Mouse (Mus musculus) heart, postnatal 0 days (tissue): ENCODE measurements at regions not wholly inside any gene's neighbourhood (a gene's known extent, or its start where the extent isn't known, plus 50 kb on each side); places are given as distances from the start of the nearest gene placed in this dataset.

Experiments used
- ATAC-seq: fragments of 200-750 bp; cut with Nextera tagmentation; 2 replicates; pipeline ENCODE4 v1.8.0; 2017; ENCODE audit warnings: low read depth, moderate number of reproducible peaks, moderate library complexity; ENCODE audit not compliant: insufficient read depth
- DNase-seq: peaks from one replicate; pipeline ENCODE4 v3.0.0-alpha.2; 2016; ENCODE audit warnings: low spot score
- H3K27ac ChIP-seq: fragments of 300-500 bp; sonication (generic); 2 replicates; pipeline ENCODE4 v1.5.1; 2014; ENCODE audit warnings: low read depth, mild to moderate bottlenecking
- H3K27me3 ChIP-seq: fragments of 300-500 bp; sonication (generic); 2 replicates; pipeline ENCODE4 v1.6.1; 2014; ENCODE audit warnings: low read length, mixed read lengths; ENCODE audit not compliant: control insufficient read depth, insufficient read depth
- H3K36me3 ChIP-seq: fragments of 300-500 bp; sonication (generic); replicated peaks from 2 replicates; pipeline ENCODE4 v1.6.1; 2014; ENCODE audit warnings: low read length, mixed read lengths; ENCODE audit not compliant: control insufficient read depth, insufficient read depth
- H3K4me1 ChIP-seq: fragments of 300-500 bp; sonication (generic); 2 replicates; pipeline ENCODE4 v1.6.1; 2014; ENCODE audit warnings: antibody characterized with exemption; ENCODE audit not compliant: control insufficient read depth, insufficient read depth
- H3K4me2 ChIP-seq: fragments of 300-500 bp; sonication (generic); 2 replicates; pipeline ENCODE4 v1.6.1; 2014; ENCODE audit warnings: low read depth, mild to moderate bottlenecking, low read length, moderate library complexity
- H3K4me3 ChIP-seq: fragments of 300-500 bp; sonication (generic); 2 replicates; pipeline ENCODE4 v1.5.1; 2014; ENCODE audit warnings: low read depth, low read length
- H3K9ac ChIP-seq: fragments of 300-500 bp; sonication (generic); replicated peaks from 2 replicates; pipeline ENCODE4 v1.6.1; 2014; ENCODE audit warnings: low read depth, low read length, mixed read lengths
- H3K9me3 ChIP-seq: fragments of 300-500 bp; sonication (generic); replicated peaks from 2 replicates; pipeline ENCODE4 v1.6.1; 2016; ENCODE audit warnings: low read length; ENCODE audit not compliant: control insufficient read depth
- CTCF ChIP-seq: IDR thresholded peaks from 2 replicates; pipeline ENCODE4 v1.5.1; 2016; ENCODE audit warnings: antibody characterized with exemption, control low read depth, low read depth
- EP300 ChIP-seq: IDR thresholded peaks from 2 replicates; pipeline ENCODE4 v1.6.1; 2016; ENCODE audit warnings: antibody characterized with exemption, low read depth
- WGBS: fragments of 180-500 bp; shearing (Covaris S2); extraction: QIAGEN DNeasy Blood & Tissue Kit; methylation state at CpG from one replicate; pipeline ENCODE4 v1.1.7; 2014; 5-methylcytosine and 5-hydroxymethylcytosine counted together

DNA sequence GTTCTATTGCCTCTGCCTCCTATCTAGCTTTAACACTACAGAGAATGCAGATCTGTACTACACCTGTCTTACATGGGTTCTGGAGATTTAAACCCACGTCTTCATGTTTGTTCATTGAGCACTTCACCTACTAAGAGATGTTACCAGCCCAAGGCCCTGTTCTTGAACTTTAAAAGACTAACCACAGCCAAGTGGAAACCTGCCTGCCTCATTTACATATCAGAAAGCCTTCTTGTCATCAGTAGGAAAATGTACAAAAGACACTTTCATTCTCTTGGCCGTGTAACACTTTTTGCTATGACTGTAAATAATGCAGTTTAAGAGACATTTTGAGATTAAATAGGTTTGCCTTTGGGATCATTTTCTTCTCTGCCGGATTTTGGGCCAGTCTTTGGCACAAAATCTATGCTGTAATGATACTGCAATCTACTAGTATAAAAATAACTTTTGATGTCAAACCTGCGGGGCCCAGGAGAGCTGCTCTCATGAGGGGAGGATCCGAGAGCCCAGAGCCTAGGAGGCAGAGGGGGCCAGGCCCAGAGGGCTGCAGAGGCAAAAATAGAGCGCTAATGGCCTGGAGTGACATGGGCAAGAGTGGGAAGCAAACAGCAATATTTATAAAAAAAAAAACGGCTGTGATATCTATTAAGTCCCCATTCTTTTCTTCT, 318.4 kb upstream of the Myo3a start:
- peak overlapping the region; percentile 33; the same call in 1 of the 2 replicates for H3K27ac ChIP-seq
- peak overlapping the region; percentile 44 for H3K4me3 ChIP-seq
- H3K4me1 ChIP-seq, result no peaks in the 10 kb centered on the region
- no peak for DNase-seq
- H3K9me3 ChIP-seq, result no peaks in the 10 kb centered on the region
- WGBS, result 30% methylated on average over 7 of the region's 7 CpGs
- H3K4me2 ChIP-seq, result peak overlapping the region; percentile 45
- TF ChIP-seq EP300, result no peak
- TF ChIP-seq CTCF, result no peak
- ATAC-seq, result peak; percentile 57; the same call in 1 of the 2 replicates
- H3K27me3 ChIP-seq, result no peaks in the 10 kb centered on the region
- H3K9ac ChIP-seq, result no peak overlapping the region
- no peaks in the 10 kb centered on the region for H3K36me3 ChIP-seq

GRCm38 (mm10) chr2:21909481-21909966, 317.8 kb upstream of the Myo3a start:
- no peaks in the 10 kb centered on the region for H3K9me3 ChIP-seq
- DNase-seq, result peak; percentile 78
- no peaks in the 10 kb centered on the region for H3K36me3 ChIP-seq
- peak overlapping the region; percentile 44 for H3K4me3 ChIP-seq
- H3K4me2 ChIP-seq, result peak overlapping the region; percentile 45
- H3K4me1 ChIP-seq, result no peaks in the 10 kb centered on the region
- no peaks in the 10 kb centered on the region for H3K27me3 ChIP-seq
- peak overlapping the region; percentile 33; the same call in 1 of the 2 replicates for H3K27ac ChIP-seq
- peak; percentile 44; the same call in 1 of the 2 replicates for ATAC-seq
- TF ChIP-seq EP300, result no peak
- TF ChIP-seq CTCF, result peak; percentile 93
- H3K9ac ChIP-seq, result no peak overlapping the region
- 3% methylated on average over 7 of the region's 7 CpGs for WGBS

DNA sequence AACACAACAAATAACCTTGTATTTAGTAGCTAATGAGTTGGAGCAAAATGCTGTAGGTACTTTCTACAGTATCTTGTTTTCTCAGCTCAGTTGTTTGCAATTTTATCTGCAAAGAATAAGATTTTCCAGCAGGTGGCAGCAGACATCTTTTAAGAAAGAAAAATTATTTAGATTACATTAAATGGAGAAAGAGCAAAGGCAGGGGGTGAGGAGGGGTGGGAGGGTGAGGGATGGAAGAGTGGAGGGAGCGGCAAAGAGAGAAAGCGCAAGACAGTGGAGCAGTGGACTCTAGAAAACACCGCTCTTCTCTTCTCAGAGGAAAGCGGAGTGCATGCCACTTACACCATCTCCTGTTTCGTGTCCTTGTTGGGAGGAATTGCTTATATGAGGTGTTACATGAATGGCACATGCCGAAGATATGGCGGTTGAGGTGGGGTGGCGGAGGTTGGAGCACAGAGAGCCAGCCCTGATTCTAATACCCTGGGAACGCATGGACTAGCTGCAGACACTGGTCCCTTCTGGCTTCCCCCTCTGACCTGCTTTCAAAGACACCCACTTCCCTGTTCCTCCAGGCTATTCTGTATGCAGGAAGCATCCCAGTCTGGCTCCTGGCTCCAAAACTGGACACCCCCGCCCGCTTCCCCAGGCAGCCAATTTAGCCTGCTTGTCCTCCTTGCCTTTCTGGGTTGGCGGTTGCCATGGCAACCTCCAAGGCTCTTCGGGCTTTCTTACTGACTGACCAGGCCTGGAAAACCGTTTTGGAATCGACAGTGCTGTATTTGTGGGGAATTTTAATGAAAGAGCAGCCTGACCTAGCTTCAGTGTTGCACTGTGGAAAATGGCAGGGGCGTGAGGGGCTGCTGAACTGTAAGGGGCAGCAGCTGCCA, 309.3 kb upstream of the Myo3a start:
- Histone ChIP-seq H3K27ac (no peak overlapping the region), H3K4me1 (no peaks in the 10 kb centered on the region), H3K36me3 (no peaks in the 10 kb centered on the region), H3K9me3 (no peaks in the 10 kb centered on the region), H3K9ac (no peak overlapping the region), H3K4me2 (peak overlapping the region; percentile 60), H3K27me3 (no peaks in the 10 kb centered on the region), H3K4me3 (peak overlapping the region; percentile 8)
- TF ChIP-seq CTCF (peak; percentile 37; the same call in 1 of the 2 replicates), EP300 (no peak)
- 30% methylated on average over 16 of the region's 16 CpGs for WGBS
- no peak for ATAC-seq
- DNase-seq, result peak; percentile 37

DNA sequence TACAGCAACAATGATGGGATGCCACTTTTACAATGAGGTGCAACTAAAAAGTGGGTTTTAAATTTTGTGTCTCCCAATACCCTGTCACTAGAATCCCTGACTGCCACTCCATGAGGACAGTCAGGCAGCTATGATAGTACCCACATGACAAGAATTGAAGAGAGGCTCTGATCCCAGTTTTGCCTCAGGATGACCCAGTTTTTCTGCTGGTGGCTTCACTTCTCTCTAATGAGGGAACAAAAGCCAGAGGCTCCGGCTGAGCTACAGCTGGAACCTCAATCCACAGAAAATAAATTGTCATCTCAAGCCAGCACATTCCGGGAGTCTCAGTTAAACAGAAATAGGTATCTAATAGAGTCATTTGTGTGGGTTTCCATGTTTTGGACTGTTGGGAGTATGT, 308.2 kb upstream of the Myo3a start:
- TF ChIP-seq EP300 (no peak), CTCF (no peak)
- Histone ChIP-seq H3K27me3 (no peaks in the 10 kb centered on the region), H3K4me2 (no peak overlapping the region), H3K27ac (no peak overlapping the region), H3K9ac (no peak overlapping the region), H3K36me3 (no peaks in the 10 kb centered on the region), H3K4me3 (no peak overlapping the region), H3K4me1 (no peaks in the 10 kb centered on the region), H3K9me3 (no peaks in the 10 kb centered on the region)
- ATAC-seq (no peak), DNase-seq (no peak)
- WGBS, result 71% methylated on average over 2 of the region's 2 CpGs

- ATAC-seq, result no peak
- WGBS, result 13% methylated on average over 1 of the region's 1 CpGs
Observed at GRCm38 (mm10) chr2:21927656-21928055, 299.6 kb upstream of the Myo3a start.

More at GRCm38 (mm10) chr2:21927656-21928055, 299.6 kb upstream of the Myo3a start:
- no peak for DNase-seq
- no peaks in the 10 kb centered on the region for H3K27me3 ChIP-seq
- H3K9ac ChIP-seq, result no peak overlapping the region
- no peaks in the 10 kb centered on the region for H3K4me1 ChIP-seq
- no peaks in the 10 kb centered on the region for H3K9me3 ChIP-seq
- no peak overlapping the region for H3K4me2 ChIP-seq
- TF ChIP-seq CTCF (peak; percentile 24; the same call in 1 of the 2 replicates), EP300 (no peak)
- H3K4me3 ChIP-seq, result no peak overlapping the region
- no peaks in the 10 kb centered on the region for H3K36me3 ChIP-seq
- no peak overlapping the region for H3K27ac ChIP-seq
